Mouse (Mus musculus) liver, adult 2 months (tissue): ENCODE data around the gene Trnau1ap.

Experiments used
- CTCF ChIP-seq: fragments of 200-500 bp; IDR thresholded peaks from 2 replicates; pipeline ENCODE4 v1.5.1; 2011; ENCODE audit warnings: low read depth, low read length, control low read depth
- POLR2A ChIP-seq: fragments of 200-500 bp; IDR thresholded peaks from 2 replicates; pipeline ENCODE4 v1.6.1; 2011; ENCODE audit warnings: low read length, control low read depth; ENCODE audit not compliant: insufficient read depth; ENCODE audit errors: extremely low read depth

- TF ChIP-seq POLR2A (no peak), CTCF (no peak)
Observed at GRCm38 (mm10) chr4:132291056-132291455, 38.3 kb downstream of the Trnau1ap start.
